Mouse (Mus musculus): Measurements from ENCODE around the gene Gm5065. TPM values are rescaled to one million over a fixed set of nuclear protein-coding genes. Genes with fewer than 3 reads are reported as not detected.
A peak's percentile ranks its signal among the peaks of the same experiment; 100 is the strongest.

The Gm5065 gene
- total and polyA plus RNA-seq, 3 experiments: not detected

GRCm38 (mm10) chr7:5363599-5363998, 13.3 kb downstream of the Gm5065 start:
- in situ Hi-C loops (cut with MboI; ENCODE audit: low pct_ligation_motif_present, low pct_unique_long_range_greater_than_20kb, low sequenced_read_pairs): no loop called here
- dilution Hi-C loops (cut with MboI; ENCODE audit: extremely low pct_ligation_motif_present, extremely low pct_unique_long_range_greater_than_20kb, low sequenced_read_pairs): no loop called here
- peak; percentile 96 for DNase-seq (ENCODE audit: extremely low read depth)
- H3K36me3 ChIP-seq (replicated peaks in 1 of 2; ENCODE audit: control insufficient read depth in 1 of 2, insufficient read depth in 1 of 2, low read length in 1 of 2): no peaks in the 10 kb centered on the region
- H3K4me3 ChIP-seq (replicated peaks in 1 of 3; ENCODE audit: low read depth in 2 of 3, low read length in 2 of 3, poor library complexity in 1 of 3): no peak overlapping the region
- TF ChIP-seq CHD1 (IDR thresholded peaks at IDR 0.05; ENCODE audit: low read depth, low read length) (no peak), JUN (IDR thresholded peaks at IDR 0.05; ENCODE audit: insufficient read depth, low read depth, low read length) (peak; percentile 32; the same call in 1 of the 2 replicates), EP300 (IDR thresholded peaks at IDR 0.05; ENCODE audit: low read length) (peak; percentile 82), ETS1 (conservative IDR thresholded peaks at IDR 0.05; ENCODE audit: low read depth, low read length) (peak; percentile 57; the same call in 1 of the 2 replicates), RCOR1 (conservative IDR thresholded peaks at IDR 0.05; ENCODE audit: low read depth, low read length) (0 out of 2 replicates have a peak, but pooled peaks have one; percentile 39), ZNF384 (IDR thresholded peaks at IDR 0.05; ENCODE audit: low read depth, low read length) (no peak), TCF12 (IDR thresholded peaks at IDR 0.05; ENCODE audit: low read depth, low read length) (peak; percentile 78; the same call in 1 of the 2 replicates), HCFC1 (IDR thresholded peaks at IDR 0.05; ENCODE audit: low read depth, low read length) (no peak), MAX (IDR thresholded peaks at IDR 0.05; ENCODE audit: low read length) (peak; percentile 76; the same call in 1 of the 2 replicates), ZMIZ1 (IDR thresholded peaks at IDR 0.05; ENCODE audit: low read depth, low read length) (no peak), MAFK (IDR thresholded peaks at IDR 0.05; ENCODE audit: insufficient replicate concordance, low read length) (peak; percentile 86), MYC (IDR thresholded peaks at IDR 0.05; ENCODE audit: low read depth, low read length) (peak; percentile 4; the same call in 1 of the 2 replicates), POLR2AphosphoS2 (IDR thresholded peaks at IDR 0.05; ENCODE audit: low read depth, low read length) (no peak), MEF2A (IDR thresholded peaks at IDR 0.05; ENCODE audit: borderline replicate concordance, low read depth, low read length) (peak; percentile 69), BHLHE40 (IDR thresholded peaks at IDR 0.05; ENCODE audit: low read depth, low read length) (peak; percentile 84), ZC3H11A (IDR thresholded peaks at IDR 0.05; ENCODE audit: low read depth, low read length) (no peak), IRF4 (IDR thresholded peaks at IDR 0.05; ENCODE audit: low read depth, low read length) (peak; percentile 82), JUND (conservative IDR thresholded peaks at IDR 0.05; ENCODE audit: low read depth, low read length) (peak; percentile 84)
- H3K9me3 ChIP-seq (replicated peaks; ENCODE audit: low read length): peaks cover 11% of the 10 kb centered on the region
- H3K9ac ChIP-seq (ENCODE audit: insufficient read depth, low read depth): no peak overlapping the region
- H3K27me3 ChIP-seq (replicated peaks): peaks cover 6% of the 10 kb centered on the region
- no peaks in the 10 kb centered on the region for H3K79me2 ChIP-seq (replicated peaks; ENCODE audit: control insufficient read depth, extremely low read depth, insufficient read depth, poor library complexity, severe bottlenecking)
- H3K27ac ChIP-seq (ENCODE audit: insufficient read depth, low read depth): no peak overlapping the region
- peaks cover 12 to 30% of the 10 kb centered on the region in 2 experiments; a peak in 3 of 4 replicates for H3K4me1 ChIP-seq (ENCODE audit: control insufficient read depth in 1 of 2, insufficient read depth in 2 of 2)
- H3K4me2 ChIP-seq (ENCODE audit: insufficient read depth, low read depth, poor library complexity, severe bottlenecking): no peak overlapping the region

GRCm38 (mm10) chr7:5366724-5367123, 16.4 kb downstream of the Gm5065 start:
- dilution Hi-C loops (cut with MboI; ENCODE audit: extremely low pct_ligation_motif_present, extremely low pct_unique_long_range_greater_than_20kb, low sequenced_read_pairs): no loop called here
- in situ Hi-C loops (cut with MboI; ENCODE audit: low pct_ligation_motif_present, low pct_unique_long_range_greater_than_20kb, low sequenced_read_pairs): no loop called here

More at GRCm38 (mm10) chr7:5366724-5367123, 16.4 kb downstream of the Gm5065 start:
- H3K4me3 ChIP-seq (replicated peaks in 1 of 3; ENCODE audit: low read depth in 2 of 3, low read length in 2 of 3, poor library complexity in 1 of 3): no peak overlapping the region
- H3K9ac ChIP-seq (ENCODE audit: insufficient read depth, low read depth): no peak overlapping the region
- no peak overlapping the region for H3K4me2 ChIP-seq (ENCODE audit: insufficient read depth, low read depth, poor library complexity, severe bottlenecking)
- H3K36me3 ChIP-seq (replicated peaks in 1 of 2; ENCODE audit: control insufficient read depth in 1 of 2, insufficient read depth in 1 of 2, low read length in 1 of 2): no peaks in the 10 kb centered on the region
- peak; percentile 85 for DNase-seq (ENCODE audit: extremely low read depth)
- H3K27me3 ChIP-seq (replicated peaks): no peaks in the 10 kb centered on the region
- H3K4me1 ChIP-seq (ENCODE audit: control insufficient read depth in 1 of 2, insufficient read depth in 2 of 2): peaks cover 12 to 30% of the 10 kb centered on the region in 2 experiments; a peak in 3 of 4 replicates
- TF ChIP-seq POLR2AphosphoS2 (IDR thresholded peaks at IDR 0.05; ENCODE audit: low read depth, low read length): no peak
- no peak for TF ChIP-seq POLR2A (IDR thresholded peaks at IDR 0.05; ENCODE audit: low read depth, low read length)
- no peak for TF ChIP-seq JUN (IDR thresholded peaks at IDR 0.05; ENCODE audit: insufficient read depth, low read depth, low read length)
- no peak for TF ChIP-seq MAFK (IDR thresholded peaks at IDR 0.05; ENCODE audit: insufficient replicate concordance, low read length)
- TF ChIP-seq CHD1 (IDR thresholded peaks at IDR 0.05; ENCODE audit: low read depth, low read length): no peak
- TF ChIP-seq SIN3A (IDR thresholded peaks at IDR 0.05; ENCODE audit: low read length): no peak
- TF ChIP-seq MYC (IDR thresholded peaks at IDR 0.05; ENCODE audit: low read depth, low read length): no peak
- TF ChIP-seq GABPA (IDR thresholded peaks at IDR 0.05; ENCODE audit: insufficient replicate concordance, low read depth, low read length): no peak
- TF ChIP-seq KAT2A (IDR thresholded peaks at IDR 0.05; ENCODE audit: insufficient replicate concordance, low read length): no peak
- TF ChIP-seq E2F4 (IDR thresholded peaks at IDR 0.05; ENCODE audit: insufficient replicate concordance, low read depth, low read length): no peak
- TF ChIP-seq JUND (conservative IDR thresholded peaks at IDR 0.05; ENCODE audit: low read depth, low read length): no peak
- no peak for TF ChIP-seq EP300 (IDR thresholded peaks at IDR 0.05; ENCODE audit: low read length)
- TF ChIP-seq ZMIZ1 (IDR thresholded peaks at IDR 0.05; ENCODE audit: low read depth, low read length): no peak
- no peak for TF ChIP-seq RAD21 (IDR thresholded peaks at IDR 0.05; ENCODE audit: low read depth, low read length)
- no peak for TF ChIP-seq MAX (IDR thresholded peaks at IDR 0.05; ENCODE audit: low read length)
- TF ChIP-seq CHD2 (IDR thresholded peaks at IDR 0.05; ENCODE audit: low read length): no peak
- no peak for TF ChIP-seq TCF12 (IDR thresholded peaks at IDR 0.05; ENCODE audit: low read depth, low read length)
- TF ChIP-seq USF1 (IDR thresholded peaks at IDR 0.05; ENCODE audit: low read depth, low read length): no peak
- TF ChIP-seq MEF2A (IDR thresholded peaks at IDR 0.05; ENCODE audit: borderline replicate concordance, low read depth, low read length): no peak
- H3K9me3 ChIP-seq (replicated peaks; ENCODE audit: low read length): peaks cover 11% of the 10 kb centered on the region
- H3K79me2 ChIP-seq (replicated peaks; ENCODE audit: control insufficient read depth, extremely low read depth, insufficient read depth, poor library complexity, severe bottlenecking): no peaks in the 10 kb centered on the region
- H3K27ac ChIP-seq (ENCODE audit: insufficient read depth, low read depth): no peak overlapping the region
